Mouse (Mus musculus): Measurements from ENCODE around the gene Cish.

- no peak for TF ChIP-seq CTCF (conservative IDR thresholded peaks at IDR 0.05; ENCODE audit: low read length)
- TF ChIP-seq NANOG (IDR thresholded peaks at IDR 0.05; ENCODE audit: borderline replicate concordance, low read length), result no peak
These were observed 12.9 kb upstream of the Cish start for GRCm38 (mm10) chr9:107282951-107283350.

Data from E14TG2a.4 (cell line).